Mouse (Mus musculus) retina, postnatal 7 days (tissue): ENCODE measurements at regions not wholly inside any gene's neighbourhood (a gene's known extent, or its start where the extent isn't known, plus 50 kb on each side); places are given as distances from the start of the nearest gene placed in this dataset.

Experiments
- DNase-seq: peaks from one replicate; pipeline ENCODE4 v3.0.0-alpha.2; 2012; ENCODE audit warnings: low read depth, low spot score

DNA sequence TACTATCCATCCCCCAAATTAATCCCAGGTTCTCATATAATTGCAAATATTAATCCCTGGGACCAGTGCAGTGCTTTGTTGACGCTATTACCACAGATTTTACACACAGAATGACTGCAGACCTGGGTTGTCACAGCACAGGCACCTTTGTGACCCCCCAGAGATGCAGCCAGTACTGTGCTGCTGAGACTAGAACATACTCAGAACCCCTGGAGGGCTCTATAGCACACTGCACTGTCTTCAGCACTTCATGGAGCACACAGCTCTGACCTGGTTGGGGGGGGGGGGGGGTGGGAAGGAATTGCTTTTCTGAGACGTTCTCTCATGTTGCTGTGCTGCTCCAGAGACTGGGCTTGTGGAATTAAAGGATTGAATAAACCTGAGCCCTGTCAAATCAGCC lies 154.9 kb upstream of the Gm34302 start:
- DNase-seq: no peak

DNA sequence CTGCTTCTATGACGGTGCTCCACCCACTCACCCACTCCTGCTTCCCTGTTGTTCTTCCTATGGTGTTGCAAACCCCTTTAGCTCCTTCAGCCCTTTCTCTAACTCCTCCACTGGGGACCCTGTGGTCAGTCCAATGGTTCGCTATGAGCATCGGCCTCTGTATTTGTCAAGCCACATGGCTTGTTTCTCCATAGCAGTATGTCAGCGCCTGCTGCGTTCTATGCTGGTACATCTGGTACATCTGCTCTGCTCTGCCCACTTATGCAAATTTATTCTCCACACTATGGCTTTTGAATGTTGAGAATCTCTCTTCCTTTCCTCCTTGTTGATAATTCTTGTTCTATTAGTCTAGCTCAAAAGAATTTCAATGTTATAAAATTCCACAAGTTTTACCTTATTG lies 154.2 kb upstream of the Gm34302 start:
- no peak for DNase-seq

DNA sequence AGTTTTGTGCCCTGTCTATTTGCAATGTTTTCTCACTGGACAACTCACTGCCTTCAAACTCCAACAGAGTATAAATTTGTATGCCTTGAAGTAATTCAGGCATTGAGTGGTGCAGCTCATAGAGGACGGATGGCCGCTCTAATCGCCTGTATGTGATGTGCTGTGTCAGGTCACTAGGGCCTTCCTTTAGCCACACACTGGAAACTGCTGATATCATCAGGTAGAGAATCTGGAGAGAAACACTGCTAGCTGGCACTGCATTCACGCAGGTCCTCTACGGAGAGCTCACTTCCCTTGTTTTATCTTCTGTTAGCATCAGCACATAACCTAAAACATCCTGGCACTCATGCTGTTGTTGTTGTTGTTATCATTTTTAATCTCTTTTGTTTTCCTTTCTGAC lies 144.0 kb upstream of the Gm34302 start:
- DNase-seq: no peak

DNA sequence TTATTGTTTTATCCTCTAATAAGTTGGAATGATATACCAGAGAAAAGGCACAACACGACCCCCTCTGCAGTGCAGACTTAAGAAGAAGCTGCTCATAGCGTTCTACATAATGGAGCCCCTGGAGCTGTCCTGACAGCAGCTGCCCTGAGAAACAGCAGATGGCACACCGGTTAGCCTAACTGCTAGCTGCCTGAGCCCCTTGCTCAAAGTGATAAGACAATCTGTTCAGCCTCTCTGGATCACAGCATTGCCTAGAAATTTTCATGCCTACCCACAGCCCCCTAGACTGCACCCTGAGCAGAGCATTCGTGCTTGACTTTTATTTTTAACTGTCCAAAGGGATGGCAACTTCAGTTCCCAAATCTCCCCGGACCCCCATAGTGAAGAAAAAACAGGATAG lies 132.4 kb upstream of the Gm34302 start:
- no peak for DNase-seq

DNA sequence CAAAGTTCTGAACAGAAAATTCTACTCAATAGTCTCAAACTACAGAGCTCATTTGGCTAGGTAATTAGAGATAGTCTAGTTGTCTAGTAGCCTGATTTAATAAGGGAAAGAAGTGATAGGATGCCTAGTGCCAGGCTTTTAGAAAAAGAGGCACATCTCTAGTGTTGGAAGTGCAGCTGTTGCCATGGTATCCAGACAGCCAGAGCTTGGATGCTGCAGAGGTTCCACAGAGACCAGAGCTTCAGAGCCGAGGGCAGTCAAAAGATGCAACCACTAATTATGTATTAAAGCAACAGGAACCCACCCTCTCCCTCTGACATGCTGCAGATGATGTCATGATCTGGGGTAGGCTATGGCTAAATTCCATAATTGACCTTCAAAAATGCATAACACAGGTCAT lies 130.0 kb upstream of the Gm34302 start:
- no peak for DNase-seq

DNA sequence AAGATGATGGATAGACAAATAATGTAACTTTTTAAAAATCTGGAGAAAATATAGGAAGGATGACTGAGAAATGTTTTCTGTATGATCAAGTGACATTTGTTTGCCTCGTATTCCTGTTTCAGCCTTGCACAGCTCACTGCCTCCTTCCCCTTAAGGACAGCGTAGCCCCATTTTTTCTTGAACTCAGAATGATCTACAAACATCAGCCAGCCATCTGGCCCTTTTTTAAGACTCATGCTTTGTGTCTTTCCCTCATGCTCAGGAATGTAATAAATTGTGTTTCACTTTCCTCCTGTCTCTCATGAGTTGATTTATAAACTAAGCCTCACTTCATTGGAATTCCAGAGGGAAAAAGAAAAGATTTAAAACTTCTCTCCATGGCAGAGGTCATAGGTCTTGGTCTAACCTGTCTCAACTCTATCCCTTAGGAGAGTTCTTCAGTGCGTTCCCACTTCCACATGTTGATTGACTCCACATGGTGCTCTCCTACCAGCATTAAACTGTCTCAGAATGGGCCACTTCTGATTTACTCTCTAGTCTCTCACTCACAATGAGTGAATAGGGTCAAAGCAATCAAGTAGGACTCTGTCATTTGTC lies 129.2 kb upstream of the Gm34302 start:
- DNase-seq: no peak

DNA sequence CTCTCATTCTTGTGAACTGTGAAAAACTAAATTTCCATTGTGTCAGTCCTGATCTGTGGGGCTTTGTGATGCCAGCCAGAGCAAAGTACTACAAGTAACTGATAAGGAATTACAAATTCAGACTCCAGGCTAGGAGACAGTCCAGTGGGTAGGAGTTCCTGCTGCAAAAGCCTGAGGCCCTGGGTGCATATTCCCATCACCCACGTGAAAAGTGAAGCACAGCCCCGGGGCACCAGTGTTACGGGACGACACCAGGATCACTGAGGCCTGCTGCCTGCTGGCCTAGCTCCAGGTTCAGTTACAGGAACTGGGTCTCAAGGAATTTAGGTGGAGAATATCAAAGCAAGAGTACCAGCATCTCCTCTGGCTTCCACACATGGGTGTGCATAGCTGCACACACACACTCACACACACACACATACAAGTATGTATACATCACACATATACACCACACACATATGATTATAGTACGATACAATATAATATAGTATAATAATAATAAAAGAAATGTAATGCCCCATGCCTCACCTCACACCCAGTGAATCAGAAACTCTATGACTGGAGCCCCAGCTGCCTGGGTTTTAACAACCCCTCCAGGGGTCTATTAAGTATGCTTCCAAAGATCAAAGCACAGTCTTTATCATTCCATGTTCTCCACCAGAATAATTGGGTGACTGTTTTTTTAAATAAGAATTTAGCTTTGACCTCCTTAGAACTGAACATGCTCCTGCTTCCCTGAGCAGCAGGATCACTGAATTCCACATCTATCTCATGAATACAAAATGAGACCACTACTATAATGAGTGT lies 126.6 kb upstream of the Gm34302 start:
- DNase-seq: no peak

DNA sequence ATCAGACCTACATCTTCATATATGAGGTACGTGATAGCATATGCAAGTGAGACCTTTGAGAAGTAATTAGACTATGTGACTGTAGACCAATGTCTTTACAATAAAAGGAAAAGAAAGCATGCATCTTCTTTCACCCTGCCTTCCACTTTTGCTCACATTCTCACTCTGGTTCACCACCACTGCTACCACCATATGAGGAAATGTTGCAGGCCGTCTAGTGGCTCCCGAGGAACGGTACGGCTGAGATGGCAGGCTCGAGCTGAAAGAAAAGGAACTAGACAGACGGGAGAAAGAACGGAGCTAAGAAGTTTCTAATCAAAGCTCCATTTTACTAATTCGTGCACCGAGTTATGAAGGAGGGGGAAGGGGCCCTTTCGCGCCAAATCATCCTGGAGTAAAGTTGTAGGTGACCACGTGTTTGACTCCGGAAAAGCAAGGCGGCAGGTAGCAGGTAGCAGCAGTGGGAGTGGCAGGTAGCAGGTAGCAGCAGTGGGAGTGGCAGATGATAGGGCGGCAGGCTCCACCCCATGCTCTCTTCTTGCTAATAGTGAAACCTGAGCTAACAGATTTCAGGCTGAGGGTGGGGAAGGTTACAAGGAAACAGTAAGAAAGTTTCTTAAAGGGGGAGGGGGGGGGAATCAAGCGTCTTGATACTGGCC lies 125.9 kb upstream of the Gm34302 start:
- no peak for DNase-seq

DNA sequence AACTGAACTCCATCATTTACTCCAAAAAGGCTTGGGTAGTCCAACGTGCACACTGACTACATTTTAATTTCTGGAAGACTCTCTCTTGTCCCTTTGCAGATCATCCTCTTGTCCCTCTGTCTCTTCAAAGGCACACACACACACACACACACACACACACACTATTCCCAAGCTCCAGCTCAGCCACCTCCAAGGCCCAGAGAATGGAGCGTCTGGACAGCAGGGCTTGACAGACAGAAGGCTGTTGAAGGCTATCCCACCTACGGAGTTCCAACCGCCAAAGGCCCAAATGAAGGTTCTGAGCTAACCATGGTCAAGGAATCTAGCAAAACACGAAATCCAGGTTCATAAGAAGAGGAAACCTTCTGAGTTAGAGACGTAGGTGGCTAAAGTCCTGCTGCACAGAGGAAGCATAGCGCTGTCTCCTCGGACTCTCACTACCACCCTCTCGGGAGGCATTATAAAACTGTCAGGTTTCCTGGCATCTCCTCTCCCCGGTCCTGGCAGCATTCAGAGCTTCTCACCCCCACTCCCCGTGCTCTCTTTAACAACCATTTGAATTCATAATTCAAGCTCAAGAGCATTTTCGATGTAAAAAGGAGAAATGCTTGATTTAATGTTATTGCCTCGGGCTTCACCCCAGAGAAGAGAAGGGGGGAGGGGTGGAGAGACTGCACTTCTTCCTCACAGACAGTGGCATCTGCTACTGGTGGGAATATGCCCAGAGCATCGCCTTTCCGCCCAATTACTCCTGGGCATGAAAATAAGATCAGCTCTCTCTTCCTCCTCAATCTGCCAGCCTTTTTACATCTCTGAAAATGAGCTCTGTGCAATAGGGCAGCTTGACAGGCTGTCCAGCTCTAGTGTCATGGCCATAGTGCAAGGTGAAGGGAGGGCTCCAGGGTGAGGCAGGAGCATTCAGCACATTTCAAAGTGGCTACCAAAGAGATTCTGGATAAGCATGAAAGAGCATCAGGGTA lies 99.3 kb upstream of the Gm34302 start:
- peak; percentile 9 for DNase-seq

DNA sequence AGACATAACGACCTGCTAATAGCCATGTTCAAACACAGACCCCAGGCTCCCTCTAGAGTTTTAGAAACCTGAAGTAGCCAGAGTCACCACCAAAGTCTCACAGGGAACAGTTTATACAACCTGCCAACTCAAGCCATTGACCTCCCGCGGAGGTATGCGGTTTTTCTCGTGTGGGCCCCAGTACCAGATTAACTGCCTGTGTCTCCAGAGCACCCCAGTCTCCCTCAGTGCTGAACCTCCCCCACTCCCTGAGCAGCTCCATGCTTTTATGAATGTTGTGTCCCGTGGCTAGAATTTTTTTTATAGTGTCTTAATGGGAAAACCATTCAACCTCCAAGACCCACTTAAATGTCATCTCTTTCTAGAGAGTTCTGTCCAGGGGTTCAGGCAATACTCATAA lies 98.5 kb upstream of the Gm34302 start:
- no peak for DNase-seq

DNA sequence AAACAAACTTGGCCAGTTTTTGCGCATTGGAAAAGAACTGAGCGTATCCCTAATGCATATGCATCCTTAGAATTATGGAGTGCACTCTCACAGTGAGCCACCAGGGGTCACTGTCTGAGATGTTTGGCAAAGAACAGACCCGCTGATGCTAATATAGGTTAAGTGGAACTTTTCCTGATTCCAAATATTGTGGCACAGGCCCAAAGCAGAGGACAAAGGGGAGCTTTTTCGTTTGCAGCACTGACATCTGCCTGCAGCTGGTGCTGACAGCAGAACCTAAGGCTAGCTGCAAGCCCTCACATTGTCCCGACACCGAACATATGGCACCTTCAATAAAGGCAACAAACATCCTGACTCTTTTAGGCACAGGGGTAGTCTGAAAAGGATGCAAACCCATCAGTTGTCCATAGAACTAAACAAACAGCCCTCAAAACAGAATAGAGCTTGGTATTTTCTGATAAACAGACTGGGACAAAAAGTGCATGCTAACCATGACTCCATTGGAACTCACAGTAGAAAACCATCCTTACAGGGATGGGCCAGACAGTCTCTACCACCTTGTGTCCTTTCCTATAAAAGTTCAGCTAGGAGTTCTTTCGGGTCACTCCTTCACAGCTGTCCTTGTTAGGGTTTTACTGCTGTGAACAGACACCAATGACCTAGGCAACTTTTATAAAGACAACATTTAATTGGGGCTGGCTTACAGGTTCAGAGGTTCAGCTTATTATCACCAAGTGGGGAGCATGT lies 87.1 kb upstream of the Gm34302 start:
- peak; percentile 69 for DNase-seq

DNA sequence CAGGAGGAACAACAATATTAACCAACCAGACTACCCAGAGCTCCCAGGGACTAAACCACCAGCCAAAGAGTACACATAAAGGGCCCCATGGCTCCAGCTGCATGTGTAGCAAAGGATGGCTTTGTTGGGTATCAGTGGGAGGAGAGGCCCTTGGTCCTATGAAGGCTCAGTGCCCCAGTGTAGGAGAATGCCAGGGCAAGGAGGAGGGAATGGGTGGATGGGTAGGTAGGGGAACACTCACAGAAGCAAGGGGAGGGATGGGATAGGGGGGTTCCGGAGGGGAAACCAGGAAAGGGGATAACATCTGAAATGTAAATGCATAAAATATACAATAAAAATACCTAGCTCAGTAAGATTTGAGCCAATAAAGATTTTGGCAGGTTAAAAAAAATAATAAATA lies 86.4 kb upstream of the Gm34302 start:
- no peak for DNase-seq

DNA sequence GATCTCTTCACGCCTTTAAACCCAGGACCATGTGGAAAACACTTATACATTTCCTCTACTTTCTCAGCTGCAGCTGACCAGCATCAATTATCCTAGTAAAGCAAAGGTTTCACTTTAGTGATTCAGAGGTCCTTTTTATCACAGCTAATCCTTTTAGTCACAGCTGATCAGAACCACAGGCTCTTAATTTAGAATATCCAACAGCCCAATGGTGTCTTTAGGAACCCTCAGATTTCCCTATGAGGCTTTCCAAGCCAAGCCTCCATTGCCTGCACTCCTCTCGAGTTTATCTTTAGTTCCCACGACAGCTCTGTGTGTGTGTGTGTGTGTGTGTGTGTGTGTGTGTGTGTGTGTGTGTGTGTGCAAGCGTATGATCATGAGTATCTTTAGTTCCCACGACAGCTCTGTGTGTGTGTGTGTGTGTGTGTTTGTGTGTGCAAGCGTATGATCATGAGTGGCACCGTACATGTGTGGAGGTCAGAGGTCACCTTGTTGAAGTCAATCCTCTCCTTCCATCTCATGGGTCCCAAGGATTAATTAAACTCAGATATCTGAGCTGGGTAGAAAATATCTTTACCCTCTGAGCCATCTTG lies 85.4 kb upstream of the Gm34302 start:
- DNase-seq: no peak

DNA sequence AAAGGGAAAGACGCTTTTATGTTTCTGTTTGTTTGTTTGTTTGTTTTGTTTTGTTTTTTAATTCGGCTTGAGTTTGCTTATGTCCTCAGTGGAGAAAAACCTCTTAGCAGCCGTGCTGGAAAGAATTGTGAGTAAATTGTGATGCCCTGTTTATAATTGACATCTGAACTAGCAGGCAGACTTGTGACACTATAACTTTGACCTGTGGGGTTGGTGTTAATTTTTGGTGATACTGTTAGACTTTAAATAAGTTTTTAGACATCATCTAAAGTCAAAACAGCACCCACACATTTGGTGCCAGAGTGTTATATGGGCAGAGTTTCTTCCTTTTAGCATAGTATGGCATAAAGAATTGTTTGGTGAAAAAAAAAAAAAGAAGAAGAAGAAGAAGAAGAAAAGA lies 84.0 kb upstream of the Gm34302 start:
- no peak for DNase-seq

DNA sequence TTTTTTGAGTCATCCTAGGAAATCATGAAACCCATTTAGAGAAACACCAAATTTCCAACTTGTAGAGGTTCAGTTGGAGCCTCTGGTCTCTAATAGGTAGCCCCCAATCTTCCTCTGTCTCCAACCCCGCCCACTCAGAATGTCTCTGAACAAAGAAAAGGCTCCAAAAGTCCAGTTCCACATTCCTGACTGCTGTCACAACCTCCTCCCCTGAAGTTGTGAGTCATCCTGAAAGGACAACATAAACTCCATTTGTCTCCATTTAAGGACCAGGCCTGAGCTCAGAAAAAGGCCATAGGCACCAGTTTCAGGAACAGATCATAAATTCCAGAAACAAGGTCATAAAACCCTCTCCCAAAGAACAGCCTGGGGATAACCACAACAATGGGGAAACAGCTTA lies 79.4 kb upstream of the Gm34302 start:
- DNase-seq: no peak

DNA sequence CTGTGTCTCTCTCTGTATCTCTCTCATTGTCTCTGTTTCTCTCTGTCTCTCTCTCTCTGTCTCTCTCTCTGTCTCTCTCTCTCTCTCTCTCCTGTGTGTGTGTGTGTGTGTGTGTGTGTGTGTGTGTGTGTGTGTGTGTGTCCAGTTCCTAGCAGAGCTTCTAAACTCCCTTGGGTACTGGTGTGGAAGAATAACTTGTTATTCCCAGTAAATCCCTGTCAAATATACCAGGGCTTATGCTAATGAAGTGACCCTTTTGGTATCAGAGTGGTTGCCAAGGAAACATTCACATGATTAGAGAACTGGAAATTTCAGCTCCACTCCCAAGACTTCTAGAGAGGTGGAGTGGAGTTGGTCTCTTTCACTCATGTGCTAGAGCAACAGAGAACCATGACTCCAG lies 78.9 kb upstream of the Gm34302 start:
- no peak for DNase-seq

DNA sequence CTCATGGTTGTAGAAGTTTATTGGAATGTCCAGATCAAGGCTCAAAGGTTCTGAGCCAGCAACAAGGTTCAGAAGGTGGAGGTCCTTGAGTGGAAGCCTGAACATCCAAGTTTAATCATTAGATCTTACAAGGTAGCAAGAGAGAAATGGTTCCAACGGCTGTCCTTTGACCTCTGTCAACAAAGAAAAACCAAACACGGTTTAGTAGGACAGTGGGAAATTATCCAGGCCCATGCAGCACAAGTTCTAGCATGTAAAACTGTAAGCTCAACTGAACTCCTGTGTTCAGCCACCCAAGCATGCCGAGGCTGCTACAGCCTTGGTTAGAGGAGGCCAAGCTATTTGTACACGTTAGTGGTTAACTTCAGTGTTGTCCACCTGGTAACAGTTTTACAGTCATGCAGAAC lies 77.1 kb upstream of the Gm34302 start:
- DNase-seq: no peak

DNA sequence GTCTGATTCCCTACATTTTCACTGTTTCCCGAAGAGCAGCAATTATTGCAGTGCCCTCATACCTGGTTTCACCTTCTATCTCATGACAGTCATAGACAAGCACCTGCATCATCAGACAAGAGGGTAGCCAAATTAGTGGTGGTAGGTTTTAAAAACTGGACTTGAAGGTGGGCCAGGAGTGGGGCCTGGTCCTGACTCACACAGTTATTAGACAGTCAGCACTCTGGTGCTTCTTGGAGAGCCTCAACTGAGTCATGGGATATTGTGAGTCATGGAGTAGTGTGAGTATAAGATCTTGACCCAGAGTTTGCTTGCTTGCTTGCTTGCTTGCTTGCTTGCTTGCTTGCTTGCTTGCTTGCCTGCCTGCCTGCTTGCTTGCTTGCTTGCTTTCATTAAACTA lies 73.1 kb upstream of the Gm34302 start:
- DNase-seq: no peak

DNA sequence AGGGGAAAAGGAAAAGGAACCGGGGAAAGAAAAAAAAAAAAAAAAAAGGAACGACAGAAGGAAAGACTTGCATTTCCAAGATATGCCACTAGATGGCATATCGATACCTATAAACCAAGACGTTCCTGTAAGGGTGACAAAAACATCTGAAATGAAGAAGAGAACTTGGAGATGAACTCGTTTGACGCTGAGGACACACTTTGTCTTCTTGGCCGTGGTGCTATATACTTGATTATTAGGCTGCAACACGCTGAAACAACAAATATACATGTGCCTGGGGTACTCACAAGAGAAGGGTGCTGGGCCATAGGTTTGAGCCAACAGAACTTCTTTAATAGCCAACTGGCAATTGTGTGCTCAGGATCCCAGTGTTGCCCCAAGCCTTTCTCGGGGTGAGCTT lies 71.2 kb upstream of the Gm34302 start:
- DNase-seq: peak; percentile 43

DNA sequence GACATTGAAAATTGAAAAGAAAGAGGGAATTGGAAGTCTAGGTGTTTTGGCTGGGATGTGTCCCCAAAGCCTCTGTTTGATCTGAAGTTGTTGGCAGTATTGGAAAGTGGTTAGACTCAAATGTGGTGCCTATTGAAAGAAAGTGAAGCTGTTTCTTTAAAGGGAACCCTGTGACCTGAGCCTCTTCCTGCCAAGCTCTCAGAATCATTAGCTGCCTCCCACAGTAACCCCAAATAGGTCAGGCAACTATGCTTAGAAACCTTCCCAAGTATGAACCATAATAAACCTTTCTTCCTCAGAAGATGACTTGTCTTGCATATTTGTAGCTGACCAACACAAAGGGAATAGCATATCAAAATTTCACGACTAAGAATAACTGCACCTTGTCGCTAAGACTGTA lies 69.7 kb upstream of the Gm34302 start:
- DNase-seq: no peak

DNA sequence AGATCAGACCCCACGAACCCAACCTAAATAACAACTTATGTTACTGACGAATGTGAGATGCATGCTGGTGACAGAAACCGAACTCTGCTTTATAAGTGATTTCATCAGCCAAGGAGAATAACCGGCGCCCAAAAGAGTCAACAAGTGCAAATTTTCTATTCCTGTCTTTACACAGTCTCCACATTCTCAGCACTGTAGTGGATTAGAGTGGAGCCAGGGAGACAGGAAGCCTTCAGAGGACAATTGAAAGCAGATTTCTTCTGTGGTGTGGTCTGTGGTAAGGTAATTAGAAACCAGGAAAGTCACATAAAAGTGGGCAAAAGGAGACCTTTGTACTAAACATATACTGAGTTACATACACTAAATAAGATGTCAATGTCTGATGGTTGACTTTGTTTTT lies 68.0 kb upstream of the Gm34302 start:
- no peak for DNase-seq
